Mouse (Mus musculus): ENCODE results near the gene Pde1c. TPM values are rescaled to one million over a fixed set of nuclear protein-coding genes. Genes with fewer than 3 reads are reported as not detected.

Gene Pde1c
- polyA plus RNA-seq, 1 experiment: 54.3 TPM

- H3K36me3 ChIP-seq (ENCODE audit: control insufficient read depth, insufficient read depth, low read length): no peaks in the 10 kb centered on the region
- TF ChIP-seq CTCF (IDR thresholded peaks at IDR 0.05; ENCODE audit: control insufficient read depth, insufficient read depth, insufficient replicate concordance, low read depth, low read length): no peak
- TF ChIP-seq POLR2A (IDR thresholded peaks at IDR 0.05; ENCODE audit: control insufficient read depth, low read depth, low read length): no peak
- H3K27me3 ChIP-seq (ENCODE audit: control insufficient read depth, insufficient read depth, low read length): no peaks in the 10 kb centered on the region
These were observed 208.8 kb downstream of the Pde1c start for GRCm38 (mm10) chr6:56360086-56360485.

GRCm38 (mm10) chr6:56359126-56359525 is 209.8 kb downstream of the Pde1c start:
- H3K27me3 ChIP-seq (ENCODE audit: control insufficient read depth, insufficient read depth, low read length): no peaks in the 10 kb centered on the region
- no peak for TF ChIP-seq CTCF (IDR thresholded peaks at IDR 0.05; ENCODE audit: control insufficient read depth, insufficient read depth, insufficient replicate concordance, low read depth, low read length)
- TF ChIP-seq POLR2A (IDR thresholded peaks at IDR 0.05; ENCODE audit: control insufficient read depth, low read depth, low read length): no peak
- H3K36me3 ChIP-seq (ENCODE audit: control insufficient read depth, insufficient read depth, low read length): no peaks in the 10 kb centered on the region
- peaks cover 7% of the 10 kb centered on the region for H3K4me1 ChIP-seq (ENCODE audit: control insufficient read depth, insufficient read depth, low read length)
- no peak overlapping the region for H3K27ac ChIP-seq (ENCODE audit: control insufficient read depth, insufficient read depth, low read depth, low read length)
- no peak overlapping the region for H3K4me3 ChIP-seq (ENCODE audit: control insufficient read depth, low read depth, low read length)

More at GRCm38 (mm10) chr6:56360086-56360485, 208.8 kb downstream of the Pde1c start:
- peaks cover 7% of the 10 kb centered on the region for H3K4me1 ChIP-seq (ENCODE audit: control insufficient read depth, insufficient read depth, low read length)
- no peak overlapping the region for H3K4me3 ChIP-seq (ENCODE audit: control insufficient read depth, low read depth, low read length)
- no peak overlapping the region for H3K27ac ChIP-seq (ENCODE audit: control insufficient read depth, insufficient read depth, low read depth, low read length)

GRCm38 (mm10) chr6:56347207-56347606 is 221.7 kb downstream of the Pde1c start:
- Histone ChIP-seq H3K36me3 (ENCODE audit: control insufficient read depth, insufficient read depth, low read length) (no peaks in the 10 kb centered on the region), H3K4me3 (ENCODE audit: control insufficient read depth, low read depth, low read length) (no peak overlapping the region), H3K4me1 (ENCODE audit: control insufficient read depth, insufficient read depth, low read length) (no peaks in the 10 kb centered on the region), H3K27ac (ENCODE audit: control insufficient read depth, insufficient read depth, low read depth, low read length) (no peak overlapping the region), H3K27me3 (ENCODE audit: control insufficient read depth, insufficient read depth, low read length) (no peaks in the 10 kb centered on the region)
- TF ChIP-seq POLR2A (IDR thresholded peaks at IDR 0.05; ENCODE audit: control insufficient read depth, low read depth, low read length) (no peak), CTCF (IDR thresholded peaks at IDR 0.05; ENCODE audit: control insufficient read depth, insufficient read depth, insufficient replicate concordance, low read depth, low read length) (no peak)

GRCm38 (mm10) chr6:56345082-56345481 is 223.8 kb downstream of the Pde1c start:
- Histone ChIP-seq H3K27ac (ENCODE audit: control insufficient read depth, insufficient read depth, low read depth, low read length) (no peak overlapping the region), H3K36me3 (ENCODE audit: control insufficient read depth, insufficient read depth, low read length) (no peaks in the 10 kb centered on the region), H3K27me3 (ENCODE audit: control insufficient read depth, insufficient read depth, low read length) (no peaks in the 10 kb centered on the region), H3K4me3 (ENCODE audit: control insufficient read depth, low read depth, low read length) (no peak overlapping the region), H3K4me1 (ENCODE audit: control insufficient read depth, insufficient read depth, low read length) (no peaks in the 10 kb centered on the region)
- TF ChIP-seq CTCF (IDR thresholded peaks at IDR 0.05; ENCODE audit: control insufficient read depth, insufficient read depth, insufficient replicate concordance, low read depth, low read length) (no peak), POLR2A (IDR thresholded peaks at IDR 0.05; ENCODE audit: control insufficient read depth, low read depth, low read length) (no peak)

GRCm38 (mm10) chr6:56342005-56342404 is 226.9 kb downstream of the Pde1c start:
- H3K4me1 ChIP-seq (ENCODE audit: control insufficient read depth, insufficient read depth, low read length): no peaks in the 10 kb centered on the region
- H3K27me3 ChIP-seq (ENCODE audit: control insufficient read depth, insufficient read depth, low read length): no peaks in the 10 kb centered on the region
- H3K36me3 ChIP-seq (ENCODE audit: control insufficient read depth, insufficient read depth, low read length): no peaks in the 10 kb centered on the region
- TF ChIP-seq CTCF (IDR thresholded peaks at IDR 0.05; ENCODE audit: control insufficient read depth, insufficient read depth, insufficient replicate concordance, low read depth, low read length): no peak
- TF ChIP-seq POLR2A (IDR thresholded peaks at IDR 0.05; ENCODE audit: control insufficient read depth, low read depth, low read length): no peak
- H3K27ac ChIP-seq (ENCODE audit: control insufficient read depth, insufficient read depth, low read depth, low read length): no peak overlapping the region
- no peak overlapping the region for H3K4me3 ChIP-seq (ENCODE audit: control insufficient read depth, low read depth, low read length)

GRCm38 (mm10) chr6:56335811-56336446 is 233.0 kb downstream of the Pde1c start:
- H3K4me1 ChIP-seq (ENCODE audit: control insufficient read depth, insufficient read depth, low read length): no peaks in the 10 kb centered on the region
- no peaks in the 10 kb centered on the region for H3K27me3 ChIP-seq (ENCODE audit: control insufficient read depth, insufficient read depth, low read length)
- no peak for TF ChIP-seq CTCF (IDR thresholded peaks at IDR 0.05; ENCODE audit: control insufficient read depth, insufficient read depth, insufficient replicate concordance, low read depth, low read length)

GRCm38 (mm10) chr6:56332149-56332548 is 236.8 kb downstream of the Pde1c start:
- Histone ChIP-seq H3K4me1 (ENCODE audit: control insufficient read depth, insufficient read depth, low read length) (no peaks in the 10 kb centered on the region), H3K36me3 (ENCODE audit: control insufficient read depth, insufficient read depth, low read length) (no peaks in the 10 kb centered on the region), H3K4me3 (ENCODE audit: control insufficient read depth, low read depth, low read length) (no peak overlapping the region), H3K27ac (ENCODE audit: control insufficient read depth, insufficient read depth, low read depth, low read length) (no peak overlapping the region), H3K27me3 (ENCODE audit: control insufficient read depth, insufficient read depth, low read length) (no peaks in the 10 kb centered on the region)
- TF ChIP-seq CTCF (IDR thresholded peaks at IDR 0.05; ENCODE audit: control insufficient read depth, insufficient read depth, insufficient replicate concordance, low read depth, low read length) (no peak), POLR2A (IDR thresholded peaks at IDR 0.05; ENCODE audit: control insufficient read depth, low read depth, low read length) (no peak)

More at GRCm38 (mm10) chr6:56335811-56336446, 233.0 kb downstream of the Pde1c start:
- Histone ChIP-seq H3K27ac (ENCODE audit: control insufficient read depth, insufficient read depth, low read depth, low read length) (no peak overlapping the region), H3K4me3 (ENCODE audit: control insufficient read depth, low read depth, low read length) (no peak overlapping the region), H3K36me3 (ENCODE audit: control insufficient read depth, insufficient read depth, low read length) (no peaks in the 10 kb centered on the region)
